Mouse (Mus musculus): ENCODE measurements at regions not wholly inside any gene's neighbourhood (a gene's known extent, or its start where the extent isn't known, plus 50 kb on each side); places are given as distances from the start of the nearest gene placed in this dataset.

DNA sequence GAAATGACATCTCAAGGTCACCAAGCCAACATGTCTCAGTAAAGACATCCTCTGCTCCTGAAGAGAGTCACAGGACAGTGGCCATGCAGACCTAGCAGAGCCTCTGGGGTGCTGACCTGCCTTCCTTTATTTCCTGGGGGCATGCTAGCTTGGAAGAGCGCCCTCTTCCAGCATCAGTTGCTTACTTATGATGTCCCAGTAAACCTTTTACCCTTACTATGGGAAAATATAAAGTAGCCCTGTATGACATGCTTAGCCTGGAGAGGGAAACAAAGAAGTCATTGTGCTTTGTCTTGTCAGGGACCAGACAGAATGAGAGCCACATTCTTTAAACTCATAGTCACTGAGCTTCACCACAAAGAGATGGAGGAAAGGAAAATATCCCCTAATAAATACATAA is 82.9 kb downstream of the Postn start:
- DNase-seq: no peak

DNA sequence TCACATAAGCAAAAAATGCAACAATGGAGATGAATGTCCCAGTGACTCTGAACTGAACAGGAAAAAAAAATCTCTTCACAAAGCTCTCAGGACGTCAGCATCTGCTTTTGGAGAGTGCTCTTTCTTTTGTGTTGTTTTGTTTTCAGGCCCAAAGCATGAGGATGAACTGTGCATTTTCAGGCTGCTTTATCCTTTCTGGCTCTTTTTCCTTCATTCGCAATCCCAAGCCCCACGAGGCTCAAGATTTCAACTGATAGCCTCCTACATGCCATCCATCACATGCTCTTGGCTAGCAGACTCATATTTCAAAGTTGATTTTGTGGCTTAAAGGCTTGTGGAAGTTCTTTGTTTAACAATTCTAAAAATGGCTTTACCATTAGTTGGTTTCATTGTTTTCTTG is 86.0 kb downstream of the Postn start:
- no peak for DNase-seq

DNA sequence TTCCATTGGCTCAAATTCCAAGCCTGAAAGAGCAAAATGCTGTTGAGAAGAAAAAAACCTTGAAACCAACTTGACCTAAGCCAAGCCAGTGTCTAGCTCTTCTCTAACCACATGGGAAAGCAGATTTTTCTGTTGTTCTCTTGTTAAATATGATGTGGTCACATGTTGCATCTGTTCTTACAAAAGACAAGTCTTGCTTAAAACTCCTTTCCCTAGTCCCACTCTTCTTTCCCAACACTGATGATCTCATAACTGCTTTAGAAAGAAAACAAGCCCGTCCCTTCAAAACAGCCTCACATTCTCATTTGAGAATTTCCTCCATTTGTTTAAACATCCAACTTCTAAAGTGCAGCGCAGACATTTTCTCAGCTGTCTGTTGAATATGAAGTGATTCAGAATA is 96.5 kb downstream of the Postn start:
- no peak for DNase-seq

DNA sequence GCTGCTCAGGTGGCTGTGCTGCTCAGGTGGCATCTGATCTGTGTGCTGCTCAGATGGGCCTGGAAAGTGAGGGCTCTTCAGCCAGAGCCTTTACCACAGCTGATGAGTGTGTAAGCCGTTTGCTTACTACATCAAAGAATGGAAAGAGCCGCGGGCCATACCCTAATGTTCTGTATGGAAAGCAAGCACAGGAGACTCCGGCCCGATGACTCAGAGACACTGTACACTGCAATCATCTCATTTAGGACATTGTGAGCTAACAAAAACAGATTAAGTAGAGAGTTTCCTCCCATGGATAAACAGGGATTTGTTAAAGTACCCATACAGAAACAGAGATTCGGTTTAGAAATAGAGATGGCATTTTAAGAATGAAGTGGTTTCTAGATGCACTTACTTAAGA is 100.5 kb downstream of the Postn start:
- DNase-seq: no peak

DNA sequence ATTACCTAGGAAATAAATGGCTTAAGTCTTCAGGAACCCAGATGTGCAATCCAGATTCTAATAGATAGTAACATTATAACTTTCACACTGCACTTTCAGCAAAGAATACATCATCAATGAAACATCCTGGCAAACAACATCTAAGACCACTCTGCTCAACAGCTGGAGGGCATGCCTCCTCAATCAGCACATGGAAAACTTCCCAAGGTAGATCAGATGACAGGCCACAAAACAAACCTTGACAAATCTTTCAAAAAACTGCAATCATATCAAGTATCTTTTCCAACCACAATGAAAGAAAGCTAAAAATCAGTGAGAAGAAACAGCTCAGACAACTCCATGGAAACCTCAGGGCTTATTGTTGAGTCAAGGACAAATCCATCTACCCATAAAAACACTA is 105.2 kb downstream of the Postn start:
- DNase-seq: no peak

DNA sequence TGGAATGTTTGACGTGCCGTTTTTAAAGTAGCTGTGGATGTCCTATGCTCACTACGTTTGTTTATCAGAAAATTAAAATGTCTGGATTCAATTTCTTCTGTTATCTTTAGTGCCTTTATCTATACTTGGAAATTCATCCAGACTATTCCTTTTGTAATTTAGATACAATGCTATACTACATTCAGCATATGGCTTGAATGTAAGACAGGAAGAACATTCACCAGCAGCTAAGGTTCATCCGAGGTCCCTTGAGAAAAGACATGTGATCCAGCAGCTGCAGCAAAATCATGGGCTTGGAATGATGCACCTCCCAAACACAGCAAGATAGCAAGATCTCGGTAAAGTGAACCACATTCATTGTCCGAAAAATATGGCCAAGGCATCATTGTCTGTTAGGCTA is 113.3 kb downstream of the Postn start:
- no peak for DNase-seq

DNA sequence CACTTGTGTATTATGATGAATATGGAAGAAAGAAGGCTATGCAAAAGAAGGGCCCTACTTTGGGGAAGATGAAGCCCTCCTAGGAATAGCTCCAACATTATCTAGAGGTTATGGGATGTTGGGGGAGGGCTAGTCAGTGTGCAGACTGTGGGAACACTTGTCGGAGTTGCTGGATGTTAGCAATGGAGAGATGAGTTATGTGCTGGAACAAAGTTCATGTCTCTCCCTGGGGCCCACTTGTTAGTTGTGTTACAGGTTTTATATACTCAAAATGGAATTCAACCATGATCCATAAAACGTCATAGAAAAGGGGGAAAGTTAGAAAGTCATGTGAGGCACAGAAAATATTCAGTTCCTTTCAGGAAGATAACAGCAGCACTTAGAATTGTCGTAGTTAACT is 115.0 kb downstream of the Postn start:
- no peak for DNase-seq

DNA sequence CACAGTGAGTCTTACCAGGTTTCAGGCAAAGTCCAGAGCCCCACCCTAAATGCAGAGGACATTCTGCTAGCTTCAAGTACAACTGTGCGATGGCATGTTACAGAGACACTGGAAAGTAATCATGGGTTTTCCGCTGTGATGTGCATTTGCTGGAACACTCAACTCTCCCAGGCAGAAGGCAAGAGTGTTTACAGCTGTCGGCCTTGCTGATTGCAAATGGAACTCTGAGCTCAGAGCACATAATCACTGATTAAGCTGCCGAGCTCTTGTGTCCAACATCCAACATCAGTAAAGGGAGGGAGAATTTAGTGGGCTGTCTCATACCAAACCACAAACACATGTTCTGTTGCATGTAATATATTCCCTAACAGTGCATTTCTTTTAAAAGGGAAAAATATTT is 117.1 kb downstream of the Postn start:
- no peak for DNase-seq

DNA sequence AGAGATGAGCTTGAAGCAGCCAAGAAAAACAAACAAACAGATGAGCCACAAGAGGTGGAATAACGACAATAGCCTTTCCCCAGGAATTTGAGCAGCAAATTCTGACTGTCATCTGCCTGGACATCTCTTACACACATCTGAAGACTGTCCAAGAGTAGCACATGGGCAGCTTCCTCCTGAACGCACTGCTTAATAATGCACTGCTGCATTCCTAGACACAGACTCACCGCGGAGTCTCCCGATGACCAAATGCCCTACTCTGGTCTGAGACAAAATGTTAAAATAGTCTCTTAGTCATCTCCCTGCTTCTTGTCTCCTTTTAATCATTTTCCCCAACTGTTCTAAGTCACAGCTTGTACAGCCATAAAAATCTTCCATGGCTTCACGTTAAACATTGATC is 119.3 kb downstream of the Postn start:
- no peak for DNase-seq

DNA sequence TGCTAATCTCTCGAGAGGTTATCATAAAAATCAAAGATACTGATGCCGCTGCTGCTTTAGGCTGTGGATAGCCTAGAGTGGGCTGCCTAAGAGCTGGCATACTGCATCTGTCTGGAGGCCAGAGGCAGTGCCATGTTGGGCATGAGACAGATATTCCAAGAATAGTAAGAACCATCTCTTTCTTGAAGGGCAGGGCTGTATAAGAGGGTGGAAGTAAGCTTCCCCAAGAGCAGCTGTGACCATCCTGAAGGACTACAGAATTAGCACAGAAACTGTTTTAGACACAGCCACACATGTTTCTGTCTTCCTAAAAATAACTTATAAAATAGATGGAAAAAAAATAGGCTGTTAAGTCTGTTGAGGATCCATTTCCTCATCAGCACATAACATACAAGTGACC is 126.4 kb downstream of the Postn start:
- no peak for DNase-seq

DNA sequence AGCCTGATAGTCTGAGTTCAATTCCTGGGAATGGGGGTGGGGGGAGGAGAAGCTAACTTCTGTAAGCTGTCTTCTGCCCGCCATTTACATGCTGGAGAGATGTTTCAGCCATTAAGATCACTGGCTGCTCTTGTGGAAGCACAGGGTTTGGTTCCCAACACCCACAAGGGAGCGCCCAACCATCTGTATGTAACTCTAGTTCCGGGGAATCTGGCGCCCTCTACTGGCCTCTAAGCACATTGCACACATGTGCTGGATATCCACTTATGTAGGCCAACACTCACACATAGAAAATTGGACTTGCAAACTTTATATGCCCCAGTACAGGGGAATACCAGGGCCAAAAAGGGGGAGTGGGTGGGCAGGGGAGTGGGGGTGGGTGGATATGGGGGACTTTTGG is 126.9 kb downstream of the Postn start:
- no peak for DNase-seq

DNA sequence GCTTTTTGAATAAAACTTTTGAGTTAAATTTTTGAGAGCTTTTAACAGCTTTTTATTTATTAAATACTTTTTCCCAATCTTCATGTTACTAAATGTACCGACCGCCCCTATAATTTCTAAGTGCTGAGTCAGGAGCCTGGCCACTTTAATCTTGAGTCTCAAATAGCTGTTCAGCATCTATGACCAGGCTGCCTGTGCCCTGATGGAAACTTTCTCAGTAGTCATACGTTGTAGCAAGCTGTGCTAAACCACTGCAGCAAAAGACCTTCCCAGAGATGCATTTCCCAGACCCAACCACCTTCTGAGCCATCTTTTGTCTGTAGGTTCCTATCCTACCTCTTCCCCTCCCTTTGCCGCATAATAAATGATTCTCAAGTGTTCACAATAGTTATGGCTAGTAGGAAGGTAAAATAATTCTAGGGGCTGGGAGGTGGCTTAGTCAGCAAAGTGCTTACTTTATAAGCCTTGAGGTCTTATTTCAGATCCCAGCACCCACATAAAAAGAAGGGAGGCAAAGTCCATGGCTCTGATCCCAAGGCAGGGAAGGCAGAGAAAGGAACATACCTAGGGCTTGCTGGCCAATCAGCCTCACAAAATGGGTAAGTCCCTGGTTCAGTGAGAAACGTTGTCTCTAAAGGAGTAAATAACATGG is 129.5 kb downstream of the Postn start:
- no peak for DNase-seq

DNA sequence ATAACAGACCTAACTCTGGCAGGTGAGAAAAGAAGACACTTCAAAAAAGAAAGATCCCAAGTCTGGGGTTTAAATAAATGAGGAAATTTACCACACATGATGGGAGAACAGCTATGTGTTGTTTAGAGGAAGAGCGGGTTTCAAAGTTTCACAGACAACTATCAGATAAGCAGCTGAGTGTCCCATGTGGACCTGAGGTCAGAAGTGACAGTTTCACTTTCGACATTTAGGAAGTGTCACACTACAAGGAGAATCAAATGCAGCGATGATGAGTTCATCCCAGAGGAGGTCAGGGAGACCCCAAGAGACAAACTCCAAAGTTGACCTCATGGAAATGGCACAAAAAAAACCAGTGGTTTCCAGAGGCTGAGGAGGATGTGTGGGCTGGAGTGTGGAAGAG is 132.7 kb downstream of the Postn start:
- DNase-seq: no peak

DNA sequence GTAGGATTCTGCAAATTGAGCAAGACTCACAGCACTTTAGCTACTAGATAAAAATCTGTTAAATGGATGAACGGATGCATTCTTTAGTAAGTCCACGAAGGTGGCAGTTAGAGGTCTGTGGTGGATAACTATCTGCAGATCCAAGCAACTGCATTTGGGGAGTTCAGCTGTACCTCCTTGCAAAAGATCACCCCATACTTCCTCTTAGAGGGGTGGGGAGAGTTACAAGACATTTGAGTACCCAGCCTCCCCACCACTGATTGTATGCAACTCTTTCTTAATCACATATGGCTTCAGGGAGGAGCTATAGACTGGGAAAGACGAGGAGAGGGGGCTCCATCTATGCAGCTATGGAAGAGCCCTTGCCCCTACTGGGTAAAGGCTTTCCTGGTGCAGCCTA is 144.1 kb downstream of the Postn start:
- no peak for DNase-seq

DNA sequence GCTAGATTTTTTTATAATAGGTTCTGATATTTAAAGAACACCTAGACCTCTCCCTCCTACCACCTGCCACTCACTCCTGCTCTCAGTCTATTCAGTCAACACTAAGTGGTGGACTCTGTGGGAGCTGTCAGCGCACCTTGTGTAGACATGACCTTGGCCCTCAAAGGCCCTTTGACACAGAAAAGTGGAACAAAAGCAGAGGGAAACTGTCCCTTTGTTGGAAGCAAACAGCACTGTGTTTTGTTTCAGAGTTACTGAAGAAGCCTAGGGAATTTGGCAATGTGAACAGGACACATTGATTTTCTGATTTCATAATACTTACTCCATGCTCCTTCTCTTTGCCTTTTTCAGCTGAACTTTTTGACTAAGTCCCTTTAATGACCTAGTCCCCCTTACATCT is 146.7 kb downstream of the Postn start:
- no peak for DNase-seq

DNA sequence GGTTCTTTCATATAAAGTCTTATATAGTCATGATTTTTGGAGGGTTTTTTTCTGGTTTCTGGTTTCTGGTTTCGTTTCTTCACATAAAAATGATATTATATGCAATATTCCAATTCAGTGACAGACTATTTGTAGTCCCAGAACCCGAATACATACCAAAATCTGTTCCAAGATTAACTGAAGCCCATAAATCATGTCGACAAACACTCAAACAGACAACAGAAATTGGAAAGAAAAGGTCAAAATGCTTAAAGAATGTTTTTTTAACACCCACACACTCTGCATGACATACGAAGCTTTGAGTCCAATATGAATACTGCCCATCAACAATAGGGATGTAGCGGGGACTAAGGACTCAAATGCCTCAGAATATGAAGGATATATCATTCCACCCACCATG is 148.0 kb downstream of the Postn start:
- no peak for DNase-seq

DNA sequence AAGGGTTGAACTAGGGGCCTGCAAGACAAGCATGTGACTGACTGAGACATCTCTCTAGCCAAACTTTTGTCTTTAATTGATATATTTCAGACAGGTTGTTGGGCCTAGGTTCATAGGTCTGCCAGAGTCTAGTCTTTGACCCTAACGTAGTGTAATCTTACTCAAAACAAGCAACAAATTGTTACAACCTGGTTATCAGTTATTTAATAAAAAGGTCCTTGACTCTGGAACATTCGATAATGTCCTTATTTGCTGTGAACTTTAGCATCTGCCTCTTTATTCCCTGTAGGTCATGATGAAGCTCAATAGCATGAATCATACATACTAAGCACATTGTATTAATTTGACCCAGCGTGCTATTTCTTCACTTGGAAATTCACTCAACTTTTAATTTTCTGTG is 156.3 kb downstream of the Postn start:
- DNase-seq: no peak

DNA sequence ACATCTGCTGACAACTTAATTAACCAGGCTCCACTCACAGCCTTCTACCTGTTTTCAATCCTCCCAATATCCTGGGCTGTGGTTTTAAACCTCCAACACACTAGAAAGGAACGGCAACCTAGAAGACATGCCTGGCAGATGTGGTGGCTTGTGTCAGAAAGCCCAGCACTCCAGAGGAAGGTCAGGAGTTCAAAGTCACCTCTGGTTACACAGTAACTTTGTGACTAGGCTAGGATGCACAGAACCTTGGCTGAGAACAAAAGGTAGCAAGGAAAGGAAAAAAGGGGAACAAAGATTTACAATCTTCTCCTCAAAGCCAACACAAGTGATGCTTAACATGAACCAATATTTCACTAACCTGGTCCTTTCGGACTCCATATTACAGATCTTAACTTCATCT is 161.8 kb downstream of the Postn start:
- no peak for DNase-seq

DNA sequence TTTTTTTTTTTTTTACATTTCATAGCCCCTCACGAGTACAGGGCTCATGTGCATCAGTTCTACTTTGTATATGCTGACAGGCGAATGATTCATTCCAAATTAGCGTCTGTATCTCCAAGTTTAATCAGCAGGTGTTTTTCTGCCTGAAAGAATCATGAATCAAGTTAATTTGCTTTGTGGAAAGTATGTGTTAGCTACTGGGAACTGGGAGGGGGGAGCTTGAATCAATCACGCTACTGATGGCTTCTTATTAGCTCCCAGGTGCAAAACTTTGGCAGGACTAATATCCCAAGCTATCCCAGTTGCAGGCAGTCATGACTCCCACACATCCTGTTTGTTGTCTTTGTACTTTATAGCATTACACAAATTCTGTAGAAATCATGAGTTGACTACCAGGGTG is 165.7 kb downstream of the Postn start:
- DNase-seq: no peak

DNA sequence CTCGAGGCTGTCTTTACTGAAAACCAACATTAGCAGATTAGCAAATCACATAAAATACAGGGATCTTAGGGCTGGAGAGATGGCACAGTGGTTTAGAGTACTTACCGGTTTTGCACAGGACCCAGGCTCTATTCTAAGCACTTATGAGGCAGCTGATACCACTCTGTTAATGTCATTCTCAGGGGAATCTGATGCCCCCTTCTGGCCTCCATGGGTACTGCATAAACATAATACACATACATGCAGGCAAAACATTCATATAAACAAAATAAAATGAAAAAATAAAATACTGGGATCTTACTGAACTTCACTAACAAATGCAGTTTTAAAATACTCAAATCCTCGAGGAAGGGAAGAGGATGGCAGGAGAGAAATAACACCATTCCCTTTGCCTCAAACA is 164.3 kb upstream of the Supt20 start:
- no peak for DNase-seq

DNA sequence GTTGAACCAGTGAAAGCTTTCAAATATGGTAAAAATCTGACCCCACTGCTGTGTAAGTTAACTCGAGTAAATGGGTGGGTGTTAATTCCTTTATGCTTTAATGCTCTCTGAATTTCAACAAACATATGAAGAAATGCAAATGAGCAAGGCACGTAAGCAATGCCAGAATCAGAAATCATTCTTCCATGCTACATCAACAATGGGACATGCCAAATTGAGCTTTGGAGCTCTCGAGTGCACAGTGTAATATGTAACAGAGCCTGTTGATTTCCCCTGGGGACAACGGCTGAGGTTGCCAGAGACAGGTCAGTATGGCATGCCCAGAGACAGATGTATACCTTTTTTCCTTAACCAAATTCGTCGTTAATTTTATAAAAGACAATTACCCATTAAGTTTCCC is 162.4 kb upstream of the Supt20 start:
- no peak for DNase-seq

DNA sequence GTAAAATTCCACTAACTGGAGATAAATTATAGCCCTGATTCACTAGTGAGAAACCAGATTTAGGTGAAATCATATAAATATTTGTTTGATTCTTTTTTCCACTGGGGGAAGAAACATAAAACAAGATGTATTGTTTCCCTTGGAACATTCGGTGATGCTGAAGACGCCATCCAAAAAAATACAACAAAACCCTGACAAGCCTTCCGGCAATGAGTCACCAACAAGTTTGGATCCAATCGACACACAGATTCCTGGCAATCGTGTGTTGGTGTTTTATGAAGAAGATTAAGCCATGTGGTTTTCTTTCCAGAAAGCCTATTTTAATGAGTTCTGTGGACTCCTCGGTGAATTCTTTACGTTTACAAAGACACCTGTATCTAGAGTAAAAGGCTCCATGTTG is 157.2 kb upstream of the Supt20 start:
- DNase-seq: no peak

DNA sequence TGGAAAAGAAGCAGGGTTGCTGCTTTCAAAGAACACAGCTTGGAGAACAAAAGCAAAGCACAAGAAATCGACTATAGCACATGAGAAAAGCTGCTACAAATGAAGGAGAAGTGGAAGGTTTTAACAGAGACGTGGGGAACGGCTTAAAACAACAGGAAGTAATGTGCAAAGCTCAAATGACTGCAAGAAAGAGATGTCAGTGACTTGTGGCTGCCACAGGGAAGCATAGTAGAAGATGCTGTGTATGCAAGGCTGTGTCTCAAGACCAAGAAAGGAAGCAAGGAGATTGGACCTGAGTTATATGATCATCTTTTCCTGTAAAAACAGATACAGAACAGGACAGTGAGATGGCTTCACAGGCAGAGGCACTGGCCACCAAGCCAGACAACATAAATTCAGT is 154.6 kb upstream of the Supt20 start:
- DNase-seq: no peak

DNA sequence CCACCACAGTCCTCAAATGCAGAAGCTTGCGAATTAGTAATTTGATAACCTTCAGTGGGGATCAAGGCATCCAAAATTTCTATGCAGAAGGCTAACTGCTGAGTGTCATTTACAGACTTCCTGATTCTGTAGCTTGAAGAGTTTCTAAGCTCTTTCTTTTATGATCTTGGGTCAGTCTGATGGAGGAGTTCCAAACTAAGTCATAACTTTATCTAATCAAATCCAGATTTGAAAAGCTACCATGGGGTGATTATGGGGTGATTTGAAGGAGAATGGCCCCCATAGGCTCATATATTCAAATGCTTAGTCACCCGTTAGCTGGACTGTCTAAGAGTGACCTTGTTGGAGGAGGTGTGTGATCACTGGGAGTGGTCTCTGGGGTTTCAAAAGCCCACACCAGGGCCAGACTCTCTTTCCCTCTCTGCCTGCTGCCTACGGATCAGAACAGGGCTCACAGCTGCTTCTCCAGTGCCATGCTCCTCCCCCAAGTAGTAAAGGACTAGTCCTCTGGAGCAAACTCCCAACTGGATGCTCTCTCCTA is 152.0 kb upstream of the Supt20 start:
- DNase-seq: no peak

DNA sequence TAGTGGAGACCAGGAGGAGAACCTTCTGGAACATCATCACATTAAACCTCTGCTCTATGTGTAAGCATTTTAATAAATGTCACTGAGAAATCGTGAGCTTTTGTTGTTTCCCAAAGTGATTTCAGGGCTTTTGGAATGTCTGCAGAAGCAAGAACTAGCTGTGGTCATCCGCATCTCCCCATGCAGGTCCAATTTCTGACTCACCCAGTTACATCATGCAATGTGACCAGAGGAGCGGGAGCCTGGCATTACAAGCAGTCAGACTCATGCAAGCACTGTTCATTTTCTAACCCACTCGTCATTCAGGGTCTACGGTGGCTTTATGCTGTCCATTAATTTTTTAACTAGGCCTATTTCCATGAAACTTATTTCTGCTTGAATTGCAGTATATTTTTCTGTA is 151.2 kb upstream of the Supt20 start:
- DNase-seq: no peak

DNA sequence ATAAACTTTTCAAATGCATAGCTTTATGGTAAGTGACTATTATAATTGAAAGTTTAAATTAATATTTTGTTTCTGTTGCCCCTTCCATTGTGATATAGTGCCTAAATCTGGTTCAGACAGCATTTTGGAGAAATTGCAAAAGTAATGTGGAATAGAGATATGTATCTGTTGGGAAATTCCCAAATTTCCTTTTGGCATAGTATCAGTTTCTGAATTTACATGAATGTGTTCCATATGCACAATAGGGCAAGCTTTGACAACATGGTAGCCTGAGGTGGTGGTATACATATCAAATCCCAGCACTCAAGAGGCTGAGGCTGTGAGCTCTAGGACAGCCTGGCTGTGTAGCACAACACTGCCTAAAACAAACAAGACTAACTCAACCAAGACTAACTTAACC is 147.2 kb upstream of the Supt20 start:
- no peak for DNase-seq

Measured in cerebellum, postnatal 25 days (tissue).